11 mouse cellular contexts compared by ENCODE assay signal in the genomic region with DNA sequence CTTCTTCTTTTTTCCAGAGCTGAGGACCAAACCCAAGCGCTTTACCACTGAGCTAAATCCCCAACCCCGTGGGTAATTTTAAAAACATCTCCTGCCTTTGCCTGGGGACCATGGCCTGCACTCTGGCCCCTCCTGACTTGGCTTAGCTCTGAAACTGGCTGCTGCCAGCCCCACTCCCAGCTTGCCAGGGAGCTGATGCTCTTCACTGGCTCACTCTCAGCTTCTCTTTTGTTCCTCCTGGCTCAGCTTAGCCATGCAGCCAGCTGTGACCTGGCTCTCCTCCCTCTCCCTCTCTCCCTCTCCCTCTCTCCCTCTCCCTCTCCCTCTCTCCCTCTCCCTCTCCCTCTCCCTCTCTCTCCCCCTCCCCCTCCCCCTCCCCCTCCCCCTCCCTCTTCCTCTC. TPM values are rescaled to one million over a fixed set of nuclear protein-coding genes. Genes with fewer than 3 reads are reported as not detected.
A peak's percentile ranks its signal among the peaks of the same experiment; 100 is the strongest.
DNase-seq lines count a peak whose midpoint lies in the region; ATAC-seq and TF ChIP-seq lines count a peak whose summit lies in the region.
"Had no signal": no experiment of that assay in that cellular context is flagged by ENCODE, and none has a peak within 500 bp of the region (broad histone marks: within the 10 kb centered on the region; RNA-seq: fewer than 3 reads in every experiment).

No protein-coding gene starts in this region.

- H3K4me3 ChIP-seq in limb, embryonic 14.5 days (replicated peaks; ENCODE audit: low read length), result no peak overlapping the region
- H3K4me3 ChIP-seq in limb, embryonic 10.5 days, result no peak overlapping the region
- no peak overlapping the region for H3K4me3 ChIP-seq in midbrain, postnatal 0 days (ENCODE audit: low read depth, low read length)
- H3K4me3 ChIP-seq in intestine, postnatal 0 days (ENCODE audit: low read depth, low read length), result no peak overlapping the region
- H3K4me3 ChIP-seq: embryonic facial prominence, embryonic 13.5 days; megakaryocyte, embryonic 14.5 days; stomach, embryonic 15.5 days had no signal

- H3K27me3 ChIP-seq in limb, embryonic 14.5 days (ENCODE audit: control insufficient read depth, insufficient read depth, low read length), result no peaks in the 10 kb centered on the region
- H3K27me3 ChIP-seq in limb, embryonic 10.5 days (ENCODE audit: low read depth, poor library complexity, severe bottlenecking), result no peaks in the 10 kb centered on the region
- no peaks in the 10 kb centered on the region for H3K27me3 ChIP-seq in midbrain, postnatal 0 days (ENCODE audit: insufficient read depth, low read length)
- H3K27me3 ChIP-seq in intestine, postnatal 0 days (replicated peaks; ENCODE audit: control insufficient read depth, insufficient read depth, low read length), result no peaks in the 10 kb centered on the region
- H3K27me3 ChIP-seq: embryonic facial prominence, embryonic 13.5 days; megakaryocyte, embryonic 14.5 days; stomach, embryonic 15.5 days had no signal

- peak; percentile 7 for DNase-seq in limb, embryonic 14.5 days (ENCODE audit: low spot score)
- no peak for DNase-seq in limb, embryonic 10.5 days (ENCODE audit: low spot score)
- peak; percentile 84 for DNase-seq in gastrocnemius, postnatal 14 days
- peak; percentile 38 for DNase-seq in kidney, postnatal 10 days
- DNase-seq in midbrain, postnatal 0 days (ENCODE audit: low spot score), result peak; percentile 84
- DNase-seq in spleen, postnatal 10 days (ENCODE audit: low spot score in 2 of 2), result no peak
- no peak for DNase-seq in embryo, embryonic 10 days (ENCODE audit: low spot score)

- H3K4me1 ChIP-seq in limb, embryonic 14.5 days (ENCODE audit: control insufficient read depth, insufficient read depth, low read length), result no peaks in the 10 kb centered on the region
- peaks cover 4% of the 10 kb centered on the region for H3K4me1 ChIP-seq in limb, embryonic 10.5 days
- no peaks in the 10 kb centered on the region for H3K4me1 ChIP-seq in midbrain, postnatal 0 days (ENCODE audit: insufficient read depth, low read length)
- no peaks in the 10 kb centered on the region for H3K4me1 ChIP-seq in intestine, postnatal 0 days (replicated peaks; ENCODE audit: control insufficient read depth, insufficient read depth, low read length)
- H3K4me1 ChIP-seq: embryonic facial prominence, embryonic 13.5 days; stomach, embryonic 15.5 days had no signal

- intact Hi-C loops in gastrocnemius, postnatal 14 days (cut with DNase I; ENCODE audit: low total_unique reads), result no loop called here

- no peak overlapping the region for H3K27ac ChIP-seq in limb, embryonic 14.5 days (replicated peaks; ENCODE audit: low read depth, low read length)
- H3K27ac ChIP-seq in limb, embryonic 10.5 days, result no peak overlapping the region
- no peak overlapping the region for H3K27ac ChIP-seq in midbrain, postnatal 0 days (ENCODE audit: low read depth, low read length)
- H3K27ac ChIP-seq in intestine, postnatal 0 days (ENCODE audit: low read depth, low read length), result no peak overlapping the region
- H3K27ac ChIP-seq: embryonic facial prominence, embryonic 13.5 days; stomach, embryonic 15.5 days had no signal

- no peak overlapping the region for H3K4me2 ChIP-seq in limb, embryonic 14.5 days (replicated peaks; ENCODE audit: low read depth, low read length, severe bottlenecking)
- H3K4me2 ChIP-seq in midbrain, postnatal 0 days (ENCODE audit: low read depth, low read length, poor library complexity, severe bottlenecking), result no peak overlapping the region
- H3K4me2 ChIP-seq in intestine, postnatal 0 days (replicated peaks; ENCODE audit: low read depth), result no peak overlapping the region
- H3K4me2 ChIP-seq: embryonic facial prominence, embryonic 13.5 days; stomach, embryonic 15.5 days had no signal

- no peaks in the 10 kb centered on the region for H3K36me3 ChIP-seq in limb, embryonic 14.5 days (ENCODE audit: control insufficient read depth, insufficient read depth, low read length)
- no peaks in the 10 kb centered on the region for H3K36me3 ChIP-seq in limb, embryonic 10.5 days
- no peaks in the 10 kb centered on the region for H3K36me3 ChIP-seq in midbrain, postnatal 0 days (ENCODE audit: insufficient read depth, low read length)
- no peaks in the 10 kb centered on the region for H3K36me3 ChIP-seq in intestine, postnatal 0 days (ENCODE audit: control insufficient read depth, insufficient read depth)
- H3K36me3 ChIP-seq: embryonic facial prominence, embryonic 13.5 days; stomach, embryonic 15.5 days had no signal

- 50% methylated on average over 1 of the region's 2 CpGs for WGBS in limb, embryonic 14.5 days
- 73% methylated on average over 2 of the region's 2 CpGs for WGBS in limb, embryonic 10.5 days
- no CpG with 5 or more reads among the region's 2 CpGs for WGBS in midbrain, postnatal 0 days
- WGBS in intestine, postnatal 0 days, result 57% methylated on average over 2 of the region's 2 CpGs

- ATAC-seq in limb, embryonic 14.5 days (ENCODE audit: low FRiP score, low read depth), result no peak
- 0 out of 2 replicates have a peak, but pooled peaks have one; percentile 58 for ATAC-seq in midbrain, postnatal 0 days (ENCODE audit: low FRiP score)
- ATAC-seq in intestine, postnatal 0 days, result no peak

- TF ChIP-seq CTCF in midbrain, postnatal 0 days (IDR thresholded peaks at IDR 0.05), result no peak
- TF ChIP-seq CTCF in intestine, postnatal 0 days (IDR thresholded peaks at IDR 0.05; ENCODE audit: low read depth), result no peak

- TF ChIP-seq POLR2A in limb, embryonic 14.5 days (IDR thresholded peaks at IDR 0.05; ENCODE audit: borderline replicate concordance, extremely low read depth, insufficient read depth, insufficient read length), result no peak

- H3K9me3 ChIP-seq in limb, embryonic 14.5 days (ENCODE audit: control insufficient read depth, low read length), result no peaks in the 10 kb centered on the region
- H3K9me3 ChIP-seq in limb, embryonic 10.5 days (replicated peaks), result no peaks in the 10 kb centered on the region
- H3K9me3 ChIP-seq in midbrain, postnatal 0 days (ENCODE audit: low read length), result no peaks in the 10 kb centered on the region
- no peaks in the 10 kb centered on the region for H3K9me3 ChIP-seq in intestine, postnatal 0 days (ENCODE audit: control insufficient read depth)
- H3K9me3 ChIP-seq: embryonic facial prominence, embryonic 13.5 days; megakaryocyte, embryonic 14.5 days; stomach, embryonic 15.5 days had no signal

- no peak overlapping the region for H3K9ac ChIP-seq in limb, embryonic 14.5 days (ENCODE audit: low read depth, low read length, severe bottlenecking)
- no peak overlapping the region for H3K9ac ChIP-seq in midbrain, postnatal 0 days (replicated peaks; ENCODE audit: low read length, poor library complexity, severe bottlenecking)
- no peak overlapping the region for H3K9ac ChIP-seq in intestine, postnatal 0 days (ENCODE audit: low read depth, low read length)
- H3K9ac ChIP-seq: embryonic facial prominence, embryonic 13.5 days; stomach, embryonic 15.5 days had no signal

RNA-seq across cellular contexts. Expression of a gene that starts 18.7 kb away (rescaled TPM):
- 38.4 and 51.9 TPM in 2 replicates for polyA plus RNA-seq in limb, embryonic 14.5 days (2012; rRNA removed)
- polyA plus RNA-seq in limb, embryonic 14.5 days (2014; fragmentation: Nextera tagmentation; extraction: Ambion mirVana), result 5.5 and 5.9 TPM in 2 replicates
- 23.1 and 23.8 TPM in 2 replicates for polyA plus RNA-seq in limb, embryonic 10.5 days (2016; fragmentation: Nextera tagmentation; extraction: Ambion mirVana)
- 10 to 100 TPM; 21.4 to 25.7 TPM for total RNA-seq in gastrocnemius, postnatal 14 days (2021)
- 47.2 and 56.3 TPM in 2 replicates for total RNA-seq in midbrain, postnatal 0 days (2014; rRNA removed)
- 12.7 and 14.9 TPM in 2 replicates for polyA plus RNA-seq in midbrain, postnatal 0 days (2015; fragmentation: Nextera tagmentation; extraction: Ambion mirVana)
- polyA plus RNA-seq in intestine, postnatal 0 days (2015; fragmentation: Nextera tagmentation; extraction: Ambion mirVana), result 16.3 and 18.0 TPM in 2 replicates

RNA-seq across cellular contexts. Expression of a gene that starts 30.6 kb away (rescaled TPM):
- 1.5 and 2.0 TPM in 2 replicates for polyA plus RNA-seq in limb, embryonic 14.5 days (2012; rRNA removed)
- polyA plus RNA-seq in limb, embryonic 14.5 days (2014; fragmentation: Nextera tagmentation; extraction: Ambion mirVana), result 0.88 and 1.2 TPM in 2 replicates
- polyA plus RNA-seq in limb, embryonic 10.5 days (2016; fragmentation: Nextera tagmentation; extraction: Ambion mirVana), result 0.46 and 0.69 TPM in 2 replicates
- under 1 TPM; 0.42 to 0.62 TPM for total RNA-seq in gastrocnemius, postnatal 14 days (2021)
- 0.49 and 0.61 TPM in 2 replicates for total RNA-seq in midbrain, postnatal 0 days (2014; rRNA removed)
- 0.22 TPM in 2 replicates for polyA plus RNA-seq in midbrain, postnatal 0 days (2015; fragmentation: Nextera tagmentation; extraction: Ambion mirVana)
- 0.69 and 0.87 TPM in 2 replicates for polyA plus RNA-seq in intestine, postnatal 0 days (2015; fragmentation: Nextera tagmentation; extraction: Ambion mirVana)

RNA-seq across cellular contexts. Expression of a gene that starts 49.2 kb away (rescaled TPM):
- 7.3 and 8.0 TPM in 2 replicates for polyA plus RNA-seq in limb, embryonic 14.5 days (2012; rRNA removed)
- polyA plus RNA-seq in limb, embryonic 14.5 days (2014; fragmentation: Nextera tagmentation; extraction: Ambion mirVana), result 7.0 and 7.2 TPM in 2 replicates
- 7.9 and 9.5 TPM in 2 replicates for polyA plus RNA-seq in limb, embryonic 10.5 days (2016; fragmentation: Nextera tagmentation; extraction: Ambion mirVana)
- total RNA-seq in gastrocnemius, postnatal 14 days (2021), result 1 to 10 TPM; 2.9 to 3.2 TPM
- total RNA-seq in midbrain, postnatal 0 days (2014; rRNA removed), result 8.3 and 8.6 TPM in 2 replicates
- polyA plus RNA-seq in midbrain, postnatal 0 days (2015; fragmentation: Nextera tagmentation; extraction: Ambion mirVana), result 4.0 and 5.8 TPM in 2 replicates
- 7.3 and 9.0 TPM in 2 replicates for polyA plus RNA-seq in intestine, postnatal 0 days (2015; fragmentation: Nextera tagmentation; extraction: Ambion mirVana)

RNA-seq across cellular contexts. Expression of a gene that starts 52.8 kb away (rescaled TPM):
- 22.2 and 24.3 TPM in 2 replicates for polyA plus RNA-seq in limb, embryonic 14.5 days (2012; rRNA removed)
- polyA plus RNA-seq in limb, embryonic 14.5 days (2014; fragmentation: Nextera tagmentation; extraction: Ambion mirVana), result 74.7 and 79.3 TPM in 2 replicates
- 89.7 and 93.9 TPM in 2 replicates for polyA plus RNA-seq in limb, embryonic 10.5 days (2016; fragmentation: Nextera tagmentation; extraction: Ambion mirVana)
- 10 to 100 TPM; 19.3 to 23.1 TPM for total RNA-seq in gastrocnemius, postnatal 14 days (2021)
- 70.0 and 79.3 TPM in 2 replicates for total RNA-seq in midbrain, postnatal 0 days (2014; rRNA removed)
- polyA plus RNA-seq in midbrain, postnatal 0 days (2015; fragmentation: Nextera tagmentation; extraction: Ambion mirVana), result 95.1 and 95.2 TPM in 2 replicates
- polyA plus RNA-seq in intestine, postnatal 0 days (2015; fragmentation: Nextera tagmentation; extraction: Ambion mirVana), result 335 and 364 TPM in 2 replicates

Comparison
In these comparisons a context has a peak if more than half of its experiments do, and no peak if none do; other contexts are left out.
1. DNase-seq: peak in limb, embryonic 14.5 days (single experiment), gastrocnemius, postnatal 14 days (single experiment), kidney, postnatal 10 days (single experiment) and midbrain, postnatal 0 days (single experiment); none in limb, embryonic 10.5 days (single experiment), spleen, postnatal 10 days (0 of 2) and embryo, embryonic 10 days (single experiment).